Mouse (Mus musculus): ENCODE measurements around the gene Osbpl8. TPM values are rescaled to one million over a fixed set of nuclear protein-coding genes. Genes with fewer than 3 reads are reported as not detected.
"Not testable (repeated sequence)": the region's sequence is repeated elsewhere in the genome, so short reads cannot be mapped to it uniquely, and the experiment has no call there.

The Osbpl8 gene
- polyA plus RNA-seq, 1 experiment from 2014 or later: 35.3 TPM

- no peak for ATAC-seq (ENCODE audit: insufficient number of reproducible peaks, low FRiP score)
- Histone ChIP-seq H3K4me2 (no peak overlapping the region), H3K27me3 (replicated peaks) (no peaks in the 10 kb centered on the region), H3K36me3 (0 out of 2 replicates have a peak, but pooled peaks cover 2% of the 10 kb centered on the region), H3K4me3 (no peak overlapping the region), H3K27ac (ENCODE audit: poor library complexity, severe bottlenecking) (no peak overlapping the region), H3K4me1 (replicated peaks) (peaks cover 4% of the 10 kb centered on the region; the same call in 1 of the 2 replicates), H3K9me3 (replicated peaks) (no peaks in the 10 kb centered on the region), H3K9ac (no peak overlapping the region)
- WGBS: 80% methylated on average over 2 of the region's 2 CpGs
These were observed 50.1 kb downstream of the Osbpl8 start for GRCm38 (mm10) chr10:111214696-111215095.

GRCm38 (mm10) chr10:111215572-111215971 lies 51.0 kb downstream of the Osbpl8 start:
- Histone ChIP-seq H3K4me2 (no peak overlapping the region), H3K27ac (ENCODE audit: poor library complexity, severe bottlenecking) (no peak overlapping the region), H3K36me3 (no peaks in the 10 kb centered on the region), H3K27me3 (replicated peaks) (no peaks in the 10 kb centered on the region), H3K4me1 (replicated peaks) (peaks cover 7% of the 10 kb centered on the region; the same call in 1 of the 2 replicates), H3K9ac (no peak overlapping the region), H3K4me3 (no peak overlapping the region), H3K9me3 (replicated peaks) (no peaks in the 10 kb centered on the region)
- 68% methylated on average over 3 of the region's 3 CpGs for WGBS
- ATAC-seq (ENCODE audit: insufficient number of reproducible peaks, low FRiP score): no peak

DNA sequence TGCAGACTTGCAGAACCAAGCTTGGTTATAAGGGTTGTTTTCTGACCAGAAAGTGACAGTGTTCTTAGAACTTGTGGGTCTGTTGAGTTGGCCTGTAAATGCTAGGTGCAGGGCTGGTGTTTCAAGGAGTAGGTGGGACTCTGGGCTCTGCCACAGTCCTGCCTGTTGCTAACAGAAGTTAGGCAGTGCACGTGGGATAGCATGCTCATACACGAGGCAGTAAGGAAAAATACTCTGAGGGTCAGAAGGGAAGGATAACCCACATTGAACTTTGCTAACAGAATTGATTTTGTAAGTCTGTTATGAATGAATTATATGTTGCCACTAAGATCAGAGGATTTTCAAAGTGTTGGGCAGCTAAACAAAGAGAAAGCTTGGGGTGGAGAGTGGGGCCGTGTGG lies 51.6 kb downstream of the Osbpl8 start:
- 84% methylated on average over 3 of the region's 3 CpGs for WGBS
- Histone ChIP-seq H3K4me2 (no peak overlapping the region), H3K9me3 (replicated peaks) (no peaks in the 10 kb centered on the region), H3K27me3 (replicated peaks) (no peaks in the 10 kb centered on the region), H3K36me3 (no peaks in the 10 kb centered on the region), H3K4me3 (no peak overlapping the region), H3K9ac (no peak overlapping the region), H3K27ac (ENCODE audit: poor library complexity, severe bottlenecking) (no peak overlapping the region), H3K4me1 (replicated peaks) (peaks cover 12% of the 10 kb centered on the region; the same call in 1 of the 2 replicates)
- ATAC-seq (ENCODE audit: insufficient number of reproducible peaks, low FRiP score): no peak

- H3K9me3 ChIP-seq (replicated peaks): no peaks in the 10 kb centered on the region
- no peak overlapping the region for H3K4me3 ChIP-seq
- H3K27ac ChIP-seq (ENCODE audit: poor library complexity, severe bottlenecking): no peak overlapping the region
- no peaks in the 10 kb centered on the region for H3K27me3 ChIP-seq (replicated peaks)
- peaks cover 3% of the 10 kb centered on the region; the same call in 1 of the 2 replicates for H3K36me3 ChIP-seq
- no peak overlapping the region for H3K4me2 ChIP-seq
- no peak for ATAC-seq (ENCODE audit: insufficient number of reproducible peaks, low FRiP score)
- H3K4me1 ChIP-seq (replicated peaks): peaks cover 24% of the 10 kb centered on the region
- 57% methylated on average over 6 of the region's 6 CpGs for WGBS
- H3K9ac ChIP-seq: no peak overlapping the region
These were observed 58.0 kb downstream of the Osbpl8 start for GRCm38 (mm10) chr10:111222535-111222934.

GRCm38 (mm10) chr10:111223218-111223830 lies 58.8 kb downstream of the Osbpl8 start:
- no peak overlapping the region for H3K4me3 ChIP-seq
- H3K4me2 ChIP-seq: peak overlapping the region; percentile 41; the same call in 1 of the 2 replicates
- H3K27me3 ChIP-seq (replicated peaks): no peaks in the 10 kb centered on the region
- peaks cover 24% of the 10 kb centered on the region for H3K4me1 ChIP-seq (replicated peaks)
- no peaks in the 10 kb centered on the region for H3K9me3 ChIP-seq (replicated peaks)
- WGBS: 29% methylated on average over 10 of the region's 10 CpGs
- H3K36me3 ChIP-seq: peaks cover 3% of the 10 kb centered on the region; the same call in 1 of the 2 replicates
- ATAC-seq (ENCODE audit: insufficient number of reproducible peaks, low FRiP score): peak; percentile 64; the same call in 1 of the 2 replicates
- H3K9ac ChIP-seq: 0 out of 2 replicates have a peak overlapping the region, but pooled peaks have one; percentile 36
- peak overlapping the region; percentile 25; the same call in 1 of the 2 replicates for H3K27ac ChIP-seq (ENCODE audit: poor library complexity, severe bottlenecking)

DNA sequence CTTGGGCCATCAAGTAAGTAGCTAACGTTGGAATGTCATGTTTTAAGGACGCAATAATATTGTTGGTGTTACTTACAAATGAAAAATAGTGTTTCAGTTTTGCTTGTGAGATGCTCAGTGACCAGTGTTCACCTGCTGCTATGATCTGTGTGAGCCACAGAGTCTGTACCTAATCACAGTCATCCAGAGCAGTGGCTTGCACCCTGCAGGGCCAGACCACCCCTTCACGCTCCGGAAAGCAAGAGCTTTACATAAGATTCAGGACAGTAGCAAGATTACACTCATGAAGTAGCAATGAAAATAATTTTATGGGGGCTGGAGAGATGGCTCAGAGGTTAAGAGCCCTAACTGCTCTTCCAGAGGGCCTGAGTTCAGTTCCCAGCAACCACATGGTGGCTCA lies 60.1 kb downstream of the Osbpl8 start:
- peaks cover 3% of the 10 kb centered on the region; the same call in 1 of the 2 replicates for H3K36me3 ChIP-seq
- peaks cover 24% of the 10 kb centered on the region for H3K4me1 ChIP-seq (replicated peaks)
- 92% methylated on average over 4 of the region's 4 CpGs for WGBS
- H3K4me2 ChIP-seq: no peak overlapping the region
- no peak for ATAC-seq (ENCODE audit: insufficient number of reproducible peaks, low FRiP score)
- no peak overlapping the region for H3K9ac ChIP-seq
- no peak overlapping the region for H3K27ac ChIP-seq (ENCODE audit: poor library complexity, severe bottlenecking)
- H3K9me3 ChIP-seq (replicated peaks): no peaks in the 10 kb centered on the region
- no peaks in the 10 kb centered on the region for H3K27me3 ChIP-seq (replicated peaks)
- H3K4me3 ChIP-seq: no peak overlapping the region

- H3K4me3 ChIP-seq: no peak overlapping the region
- ATAC-seq (ENCODE audit: insufficient number of reproducible peaks, low FRiP score): peak; percentile 59; the same call in 1 of the 2 replicates
- peaks cover 3% of the 10 kb centered on the region; the same call in 1 of the 2 replicates for H3K36me3 ChIP-seq
- H3K27ac ChIP-seq (ENCODE audit: poor library complexity, severe bottlenecking): no peak overlapping the region
- H3K4me2 ChIP-seq: no peak overlapping the region
- peaks cover 14% of the 10 kb centered on the region for H3K4me1 ChIP-seq (replicated peaks)
- WGBS: 17% methylated on average over 3 of the region's 3 CpGs
- H3K9ac ChIP-seq: no peak overlapping the region
- no peaks in the 10 kb centered on the region for H3K9me3 ChIP-seq (replicated peaks)
- no peaks in the 10 kb centered on the region for H3K27me3 ChIP-seq (replicated peaks)
These were observed 62.0 kb downstream of the Osbpl8 start for GRCm38 (mm10) chr10:111226508-111226907.

DNA sequence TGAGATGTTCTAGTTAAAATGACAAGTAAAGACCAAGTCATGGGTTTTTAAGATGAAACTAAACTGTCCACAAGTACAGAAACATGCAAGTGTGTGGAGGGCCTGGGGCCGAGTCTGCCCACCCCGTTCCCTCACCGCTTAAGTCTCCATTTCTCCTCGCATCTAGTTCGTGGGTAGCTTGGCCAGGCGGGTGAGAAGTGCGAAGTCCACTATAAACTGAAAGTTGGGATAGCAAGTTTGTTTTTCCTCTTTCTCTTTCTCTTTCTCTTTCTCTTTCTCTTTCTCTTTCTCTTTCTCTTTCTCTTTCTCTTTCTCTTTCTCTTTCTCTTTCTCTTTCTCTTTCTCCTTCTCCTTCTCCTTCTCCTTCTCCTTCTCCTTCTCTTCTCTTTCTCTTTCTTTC lies 67.7 kb downstream of the Osbpl8 start:
- not testable (repeated sequence) for H3K9me3 ChIP-seq (replicated peaks); H3K4me2 ChIP-seq; H3K36me3 ChIP-seq; H3K4me3 ChIP-seq; H3K4me1 ChIP-seq (replicated peaks); H3K9ac ChIP-seq; ATAC-seq (ENCODE audit: insufficient number of reproducible peaks, low FRiP score); H3K27ac ChIP-seq (ENCODE audit: poor library complexity, severe bottlenecking); H3K27me3 ChIP-seq (replicated peaks)
- 87% methylated on average over 7 of the region's 7 CpGs for WGBS

DNA sequence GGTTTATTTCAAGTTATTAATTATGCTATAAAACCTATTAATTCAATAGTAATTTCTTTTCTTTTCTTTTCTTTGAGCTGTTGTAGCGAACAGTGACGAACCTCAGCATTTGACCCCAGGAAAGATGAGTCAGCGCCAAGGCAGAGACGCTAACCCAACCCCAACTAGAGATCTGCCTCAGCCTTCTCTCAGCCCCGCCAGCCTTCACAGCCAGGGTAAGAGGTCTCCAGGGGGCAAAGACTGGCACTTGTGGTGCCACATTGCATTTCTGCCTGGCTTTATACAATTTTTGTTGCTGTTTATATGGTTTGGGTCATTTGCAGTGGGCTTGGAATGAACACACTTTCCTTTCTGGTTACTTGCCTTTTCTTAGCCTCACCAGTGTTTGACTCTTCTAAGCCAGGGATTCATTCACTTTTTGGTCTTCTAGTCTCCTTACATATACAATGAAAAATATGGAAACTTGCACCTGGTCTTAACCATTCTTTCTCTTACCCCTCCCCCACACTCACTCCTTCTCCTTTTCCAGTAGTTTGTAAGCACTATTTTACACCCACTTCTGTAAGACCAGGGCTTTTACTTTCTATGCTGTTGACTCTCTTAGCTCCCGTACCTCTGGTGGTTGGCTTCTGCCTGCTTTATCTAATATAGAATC lies 69.1 kb downstream of the Osbpl8 start:
- Histone ChIP-seq H3K27me3 (replicated peaks) (no peaks in the 10 kb centered on the region), H3K36me3 (no peaks in the 10 kb centered on the region), H3K9me3 (replicated peaks) (no peaks in the 10 kb centered on the region), H3K4me2 (no peak overlapping the region), H3K4me1 (replicated peaks) (no peaks in the 10 kb centered on the region), H3K9ac (no peak overlapping the region), H3K4me3 (no peak overlapping the region), H3K27ac (ENCODE audit: poor library complexity, severe bottlenecking) (no peak overlapping the region)
- ATAC-seq (ENCODE audit: insufficient number of reproducible peaks, low FRiP score): no peak
- 80% methylated on average over 6 of the region's 6 CpGs for WGBS

DNA sequence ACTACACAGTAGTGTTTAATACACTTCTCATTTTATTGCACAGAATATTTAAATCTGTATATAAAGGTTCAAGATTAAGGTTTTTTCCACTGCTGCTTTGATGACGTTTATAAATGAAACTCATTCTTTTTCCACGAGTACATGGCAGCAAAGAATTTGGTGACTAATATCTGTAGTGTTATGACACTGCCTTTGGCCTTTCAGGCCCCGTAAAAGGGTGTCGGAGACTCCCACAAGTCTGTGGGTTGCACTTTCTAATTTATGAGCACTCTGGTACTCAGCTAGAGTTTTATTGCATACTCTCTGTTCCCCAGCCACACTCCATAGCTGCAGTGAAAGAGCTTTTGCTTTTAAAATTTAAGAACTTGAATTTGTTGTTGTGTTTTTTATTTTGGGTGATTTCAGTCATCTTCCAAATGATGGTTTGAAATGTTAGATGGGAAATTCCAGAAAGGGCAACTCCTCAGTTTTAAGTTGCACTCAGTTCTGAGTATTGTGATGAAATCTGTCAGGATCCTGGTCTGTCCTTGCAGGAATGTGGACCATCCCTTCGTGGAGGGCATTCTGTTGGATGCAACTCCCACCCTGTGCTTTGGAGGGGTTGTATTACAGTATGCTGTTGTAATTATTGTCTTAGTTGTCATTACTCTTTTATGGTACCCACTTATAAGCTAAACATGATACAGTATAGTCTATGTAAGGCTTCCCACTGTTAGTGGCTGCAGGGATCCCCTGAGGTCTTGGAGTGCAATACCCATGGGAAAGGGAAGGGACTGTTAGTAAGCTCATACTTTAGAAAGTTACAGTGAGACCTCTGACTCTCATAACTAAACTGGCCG lies 70.1 kb downstream of the Osbpl8 start:
- H3K36me3 ChIP-seq: peaks cover 4% of the 10 kb centered on the region; the same call in 1 of the 2 replicates
- no peak overlapping the region for H3K4me2 ChIP-seq
- no peak overlapping the region for H3K4me3 ChIP-seq
- no peak overlapping the region for H3K27ac ChIP-seq (ENCODE audit: poor library complexity, severe bottlenecking)
- ATAC-seq (ENCODE audit: insufficient number of reproducible peaks, low FRiP score): no peak
- WGBS: 71% methylated on average over 6 of the region's 6 CpGs
- H3K9me3 ChIP-seq (replicated peaks): no peaks in the 10 kb centered on the region
- H3K9ac ChIP-seq: no peak overlapping the region
- no peaks in the 10 kb centered on the region for H3K4me1 ChIP-seq (replicated peaks)
- no peaks in the 10 kb centered on the region for H3K27me3 ChIP-seq (replicated peaks)

GRCm38 (mm10) chr10:111235289-111235570 lies 70.7 kb downstream of the Osbpl8 start:
- no peak overlapping the region for H3K27ac ChIP-seq (ENCODE audit: poor library complexity, severe bottlenecking)
- 89% methylated on average over 6 of the region's 6 CpGs for WGBS

More at GRCm38 (mm10) chr10:111235289-111235570, 70.7 kb downstream of the Osbpl8 start:
- Histone ChIP-seq H3K36me3 (peaks cover 4% of the 10 kb centered on the region; the same call in 1 of the 2 replicates), H3K4me1 (replicated peaks) (no peaks in the 10 kb centered on the region), H3K9ac (no peak overlapping the region), H3K4me2 (no peak overlapping the region), H3K27me3 (replicated peaks) (no peaks in the 10 kb centered on the region), H3K4me3 (no peak overlapping the region), H3K9me3 (replicated peaks) (no peaks in the 10 kb centered on the region)
- ATAC-seq (ENCODE audit: insufficient number of reproducible peaks, low FRiP score): no peak

All from heart, embryonic 12.5 days (tissue).